Mouse (Mus musculus): ENCODE measurements around the gene Arl3. TPM values are rescaled to one million over a fixed set of nuclear protein-coding genes. Genes with fewer than 3 reads are reported as not detected.

The Arl3 gene
- polyA plus RNA-seq, 1 experiment from 2014 or later = 64.5 TPM

DNA sequence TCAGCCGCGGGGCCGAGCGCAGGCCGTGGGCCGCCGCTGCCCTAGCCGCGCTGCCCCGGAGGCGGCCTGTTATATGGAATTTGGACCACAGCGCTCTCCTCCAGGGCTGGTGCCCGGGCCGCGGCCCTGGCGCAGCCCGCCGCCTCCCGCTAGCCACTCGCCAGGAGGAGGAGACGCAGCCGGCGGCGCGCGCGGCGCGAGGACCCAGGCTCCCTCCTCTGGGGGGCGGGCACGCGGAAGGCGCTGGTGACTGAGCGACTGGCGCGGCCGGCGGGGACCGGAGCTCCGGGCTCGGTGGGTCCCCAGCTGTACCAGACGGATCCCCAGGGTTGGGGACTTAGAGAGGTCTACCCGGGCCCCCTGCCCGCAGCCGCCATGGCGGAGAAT lies 70.9 kb downstream of the Arl3 start:
- 0 out of 2 replicates have a peak, but pooled peaks cover 3% of the 10 kb centered on the region for H3K36me3 ChIP-seq (ENCODE audit: control insufficient read depth, insufficient read depth, low read length)
- WGBS = 0% methylated on average over 43 of the region's 46 CpGs
- peak overlapping the region; percentile 100 for H3K27ac ChIP-seq (ENCODE audit: low read length)
- peak overlapping the region; percentile 87 for H3K4me3 ChIP-seq (ENCODE audit: low read length)
- ATAC-seq = peak; percentile 4; the same call in 1 of the 2 replicates
- peak overlapping the region; percentile 62 for H3K4me2 ChIP-seq (ENCODE audit: low read depth, low read length)
- H3K4me1 ChIP-seq (ENCODE audit: control insufficient read depth, insufficient read depth, low read length) = peaks cover 26% of the 10 kb centered on the region
- H3K9ac ChIP-seq (ENCODE audit: low read depth, low read length) = peak overlapping the region; percentile 97
- no peaks in the 10 kb centered on the region for H3K9me3 ChIP-seq (ENCODE audit: control insufficient read depth, low read length)
- H3K27me3 ChIP-seq (replicated peaks; ENCODE audit: control insufficient read depth, insufficient read depth, low read length) = no peaks in the 10 kb centered on the region

DNA sequence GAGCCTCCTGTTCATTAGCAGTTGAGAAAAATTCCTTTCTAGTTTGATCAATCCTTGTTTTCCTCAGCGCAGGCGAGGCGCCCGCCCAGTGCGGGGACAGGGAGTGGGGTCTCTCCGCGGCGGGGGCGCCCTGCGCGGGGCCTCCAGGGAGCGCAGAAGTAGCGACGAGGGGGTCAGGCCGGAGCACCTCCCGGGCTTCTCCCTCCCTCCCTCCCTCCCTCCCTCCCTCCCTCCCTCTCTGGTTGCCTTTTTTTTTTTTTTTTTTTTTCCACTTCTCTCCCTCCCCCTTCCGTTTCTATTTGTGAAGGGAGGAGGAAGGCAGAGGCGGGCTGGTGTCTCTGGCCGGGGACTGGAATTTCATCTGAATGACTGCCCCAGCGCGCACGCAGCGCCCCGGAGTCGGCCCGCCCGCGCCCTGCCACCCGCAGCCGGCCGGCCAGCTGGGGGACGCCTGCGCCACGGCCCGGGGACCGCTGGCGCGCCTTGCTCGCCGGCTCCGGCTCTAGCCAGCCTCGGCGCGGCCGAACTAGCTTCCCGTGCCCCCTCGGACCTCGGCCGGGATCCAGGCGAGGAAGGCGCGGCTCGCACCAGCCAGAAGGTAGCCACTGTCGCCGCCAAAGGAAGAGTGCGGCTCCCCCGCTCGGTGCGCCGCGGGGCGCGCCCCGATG lies 71.5 kb downstream of the Arl3 start, which contains the start of gene Trim8:
Trim8 (plus strand) TSS at position 302 of the 668 bp plus-strand sequence.
- Histone ChIP-seq H3K4me3 (ENCODE audit: low read length) (peak within 1 kb of the TSS; percentile 87), H3K9ac (ENCODE audit: low read depth, low read length) (peak within 1 kb of the TSS; percentile 97), H3K27ac (ENCODE audit: low read length) (peak within 1 kb of the TSS; percentile 100), H3K4me2 (ENCODE audit: low read depth, low read length) (peak within 1 kb of the TSS; percentile 62), H3K36me3 (ENCODE audit: control insufficient read depth, insufficient read depth, low read length) (0 out of 2 replicates have a peak, but pooled peaks cover 3% of the 10 kb centered on the region), H3K27me3 (replicated peaks; ENCODE audit: control insufficient read depth, insufficient read depth, low read length) (no peaks in the 10 kb centered on the region), H3K4me1 (ENCODE audit: control insufficient read depth, insufficient read depth, low read length) (peaks cover 21% of the 10 kb centered on the region), H3K9me3 (ENCODE audit: control insufficient read depth, low read length) (no peaks in the 10 kb centered on the region)
- ATAC-seq = peak; percentile 38
- WGBS = 2% methylated on average over 48 of the region's 64 CpGs

GRCm38 (mm10) chr19:46500581-46501341 lies 72.2 kb downstream of the Arl3 start:
- peak overlapping the region; percentile 97 for H3K9ac ChIP-seq (ENCODE audit: low read depth, low read length)
- H3K9me3 ChIP-seq (ENCODE audit: control insufficient read depth, low read length) = no peaks in the 10 kb centered on the region
- H3K4me3 ChIP-seq (ENCODE audit: low read length) = peak overlapping the region; percentile 87
- no peaks in the 10 kb centered on the region for H3K36me3 ChIP-seq (ENCODE audit: control insufficient read depth, insufficient read depth, low read length)
- peak overlapping the region; percentile 100 for H3K27ac ChIP-seq (ENCODE audit: low read length)
- WGBS = under 1% methylated on average over 48 of the region's 50 CpGs
- no peaks in the 10 kb centered on the region for H3K27me3 ChIP-seq (replicated peaks; ENCODE audit: control insufficient read depth, insufficient read depth, low read length)
- peaks cover 13% of the 10 kb centered on the region for H3K4me1 ChIP-seq (ENCODE audit: control insufficient read depth, insufficient read depth, low read length)
- H3K4me2 ChIP-seq (ENCODE audit: low read depth, low read length) = peak overlapping the region; percentile 62
- ATAC-seq = peak; percentile 11

- Histone ChIP-seq H3K27ac (ENCODE audit: low read length) (peak overlapping the region; percentile 100), H3K4me3 (ENCODE audit: low read length) (peak overlapping the region; percentile 87), H3K36me3 (ENCODE audit: control insufficient read depth, insufficient read depth, low read length) (no peaks in the 10 kb centered on the region), H3K4me2 (ENCODE audit: low read depth, low read length) (peak overlapping the region; percentile 62), H3K27me3 (replicated peaks; ENCODE audit: control insufficient read depth, insufficient read depth, low read length) (no peaks in the 10 kb centered on the region), H3K4me1 (ENCODE audit: control insufficient read depth, insufficient read depth, low read length) (peaks cover 8% of the 10 kb centered on the region; the same call in 1 of the 2 replicates), H3K9ac (ENCODE audit: low read depth, low read length) (peak overlapping the region; percentile 97), H3K9me3 (ENCODE audit: control insufficient read depth, low read length) (no peaks in the 10 kb centered on the region)
- under 1% methylated on average over 52 of the region's 52 CpGs for WGBS
- ATAC-seq = peak; percentile 69
These were observed 73.0 kb downstream of the Arl3 start for GRCm38 (mm10) chr19:46499836-46500580.

- no peaks in the 10 kb centered on the region for H3K36me3 ChIP-seq (ENCODE audit: control insufficient read depth, insufficient read depth, low read length)
- H3K27me3 ChIP-seq (replicated peaks; ENCODE audit: control insufficient read depth, insufficient read depth, low read length) = no peaks in the 10 kb centered on the region
- peak overlapping the region; percentile 30 for H3K4me3 ChIP-seq (ENCODE audit: low read length)
- peak overlapping the region; percentile 62 for H3K27ac ChIP-seq (ENCODE audit: low read length)
- H3K9ac ChIP-seq (ENCODE audit: low read depth, low read length) = peak overlapping the region; percentile 6; the same call in 1 of the 2 replicates
- WGBS = under 1% methylated on average over 3 of the region's 3 CpGs
- H3K9me3 ChIP-seq (ENCODE audit: control insufficient read depth, low read length) = no peaks in the 10 kb centered on the region
- peak overlapping the region; percentile 45 for H3K4me2 ChIP-seq (ENCODE audit: low read depth, low read length)
- no peak for ATAC-seq
- peaks cover 2% of the 10 kb centered on the region; the same call in 1 of the 2 replicates for H3K4me1 ChIP-seq (ENCODE audit: control insufficient read depth, insufficient read depth, low read length)
These were observed 73.5 kb downstream of the Arl3 start for GRCm38 (mm10) chr19:46499539-46499835.

DNA sequence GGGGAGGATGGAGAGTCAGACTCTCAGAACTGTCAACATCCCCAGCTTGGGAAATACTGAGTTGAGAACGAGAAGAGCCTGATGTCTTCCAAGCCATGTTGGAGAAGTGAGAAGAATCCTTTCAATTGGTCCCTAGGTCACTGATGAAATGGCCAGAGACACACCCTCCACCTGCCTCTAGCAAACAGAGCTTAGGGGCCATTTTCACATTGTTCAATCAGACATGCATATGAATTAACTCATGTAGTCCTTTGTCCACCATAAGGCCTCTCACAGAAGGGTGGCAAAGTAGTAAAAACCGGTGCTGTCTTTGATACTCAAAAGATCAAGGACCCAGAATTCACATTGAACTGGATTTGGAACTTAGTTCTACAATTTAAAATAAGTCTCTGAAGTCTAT lies 75.8 kb downstream of the Arl3 start:
- WGBS = 86% methylated on average over 2 of the region's 2 CpGs
- Histone ChIP-seq H3K9ac (ENCODE audit: low read depth, low read length) (no peak overlapping the region), H3K27me3 (replicated peaks; ENCODE audit: control insufficient read depth, insufficient read depth, low read length) (no peaks in the 10 kb centered on the region), H3K27ac (ENCODE audit: low read length) (no peak overlapping the region), H3K36me3 (ENCODE audit: control insufficient read depth, insufficient read depth, low read length) (no peaks in the 10 kb centered on the region), H3K4me3 (ENCODE audit: low read length) (no peak overlapping the region), H3K9me3 (ENCODE audit: control insufficient read depth, low read length) (no peaks in the 10 kb centered on the region), H3K4me1 (ENCODE audit: control insufficient read depth, insufficient read depth, low read length) (0 out of 2 replicates have a peak, but pooled peaks cover 2% of the 10 kb centered on the region), H3K4me2 (ENCODE audit: low read depth, low read length) (no peak overlapping the region)
- ATAC-seq = no peak

- WGBS = 75% methylated on average over 8 of the region's 8 CpGs
- Histone ChIP-seq H3K27ac (ENCODE audit: low read length) (no peak overlapping the region), H3K4me3 (ENCODE audit: low read length) (no peak overlapping the region), H3K9ac (ENCODE audit: low read depth, low read length) (no peak overlapping the region), H3K27me3 (replicated peaks; ENCODE audit: control insufficient read depth, insufficient read depth, low read length) (no peaks in the 10 kb centered on the region), H3K4me2 (ENCODE audit: low read depth, low read length) (no peak overlapping the region), H3K9me3 (ENCODE audit: control insufficient read depth, low read length) (no peaks in the 10 kb centered on the region), H3K36me3 (ENCODE audit: control insufficient read depth, insufficient read depth, low read length) (no peaks in the 10 kb centered on the region), H3K4me1 (ENCODE audit: control insufficient read depth, insufficient read depth, low read length) (0 out of 2 replicates have a peak, but pooled peaks cover 5% of the 10 kb centered on the region)
- ATAC-seq = no peak
These were observed 77.9 kb downstream of the Arl3 start for GRCm38 (mm10) chr19:46495136-46495535.

- H3K4me1 ChIP-seq (ENCODE audit: control insufficient read depth, insufficient read depth, low read length) = peaks cover 11% of the 10 kb centered on the region
- no peaks in the 10 kb centered on the region for H3K27me3 ChIP-seq (replicated peaks; ENCODE audit: control insufficient read depth, insufficient read depth, low read length)
- H3K9ac ChIP-seq (ENCODE audit: low read depth, low read length) = no peak overlapping the region
- WGBS = 14% methylated on average over 2 of the region's 2 CpGs
- no peak for ATAC-seq
- H3K4me2 ChIP-seq (ENCODE audit: low read depth, low read length) = no peak overlapping the region
- H3K4me3 ChIP-seq (ENCODE audit: low read length) = no peak overlapping the region
- H3K9me3 ChIP-seq (ENCODE audit: control insufficient read depth, low read length) = no peaks in the 10 kb centered on the region
- H3K27ac ChIP-seq (ENCODE audit: low read length) = no peak overlapping the region
- no peaks in the 10 kb centered on the region for H3K36me3 ChIP-seq (ENCODE audit: control insufficient read depth, insufficient read depth, low read length)
These were observed 82.4 kb downstream of the Arl3 start for GRCm38 (mm10) chr19:46490634-46491033.

- Histone ChIP-seq H3K4me2 (ENCODE audit: low read depth, low read length) (no peak overlapping the region), H3K4me1 (ENCODE audit: control insufficient read depth, insufficient read depth, low read length) (peaks cover 20% of the 10 kb centered on the region), H3K9ac (ENCODE audit: low read depth, low read length) (no peak overlapping the region), H3K36me3 (ENCODE audit: control insufficient read depth, insufficient read depth, low read length) (no peaks in the 10 kb centered on the region), H3K27me3 (replicated peaks; ENCODE audit: control insufficient read depth, insufficient read depth, low read length) (no peaks in the 10 kb centered on the region), H3K4me3 (ENCODE audit: low read length) (no peak overlapping the region), H3K27ac (ENCODE audit: low read length) (no peak overlapping the region), H3K9me3 (ENCODE audit: control insufficient read depth, low read length) (no peaks in the 10 kb centered on the region)
- ATAC-seq = no peak
- 96% methylated on average over 1 of the region's 1 CpGs for WGBS
These were observed 83.5 kb downstream of the Arl3 start for GRCm38 (mm10) chr19:46489448-46489847.

Data from intestine, embryonic 16.5 days (tissue).